Comparison of ENCODE assay signal across 9 mouse cellular contexts in the genomic region with DNA sequence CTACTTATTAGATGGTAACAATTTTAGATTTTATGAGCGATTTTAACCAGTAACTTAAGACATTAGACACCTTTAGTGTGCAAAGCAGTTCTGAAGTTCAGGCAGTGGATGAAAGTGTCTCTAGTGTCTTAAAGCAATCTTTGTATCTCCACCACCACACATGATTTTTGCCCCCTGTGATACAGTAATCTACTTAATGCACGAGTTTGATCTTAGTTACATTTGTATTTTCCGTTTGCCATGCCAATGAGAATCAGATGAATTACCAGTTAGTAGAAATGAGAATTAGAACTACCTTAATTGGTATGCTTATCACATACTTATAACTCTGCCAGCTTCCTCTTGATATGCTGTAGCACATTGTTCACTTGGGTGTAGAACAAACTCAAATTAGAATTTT.
A peak's percentile ranks its signal among the peaks of the same experiment; 100 is the strongest.
DNase-seq lines count a peak whose midpoint lies in the region; ATAC-seq and TF ChIP-seq lines count a peak whose summit lies in the region.
"Had no signal": no experiment of that assay in that cellular context is flagged by ENCODE, and none has a peak within 500 bp of the region (broad histone marks: within the 10 kb centered on the region; RNA-seq: fewer than 3 reads in every experiment).

No protein-coding gene starts in this region.

- peaks cover under 1% of the 10 kb centered on the region; the same call in 1 of the 2 replicates for H3K9me3 ChIP-seq in kidney, embryonic 14.5 days (ENCODE audit: control insufficient read depth, low read length)
- no peaks in the 10 kb centered on the region for H3K9me3 ChIP-seq in forebrain, embryonic 13.5 days (replicated peaks)
- H3K9me3 ChIP-seq in midbrain, embryonic 14.5 days (ENCODE audit: control insufficient read depth, low read length) = no peaks in the 10 kb centered on the region

- DNase-seq in kidney, postnatal 25 days = no peak
- DNase-seq in brain, embryonic 14.5 days (ENCODE audit: low read depth) = peak; percentile 67
- DNase-seq in midbrain, embryonic 14.5 days = peak; percentile 61
- DNase-seq in thymus, adult 18-20 months = no peak
- DNase-seq in testis, postnatal 10 days (ENCODE audit: low spot score) = no peak
- DNase-seq: adrenal gland, postnatal 25 days; cerebellum, postnatal 25 days had no signal

- peak overlapping the region; percentile 37; the same call in 1 of the 2 replicates for H3K9ac ChIP-seq in kidney, embryonic 14.5 days (ENCODE audit: low read depth, low read length)
- H3K9ac ChIP-seq in forebrain, embryonic 13.5 days = peak overlapping the region; percentile 45
- peak overlapping the region; percentile 27; the same call in 1 of the 2 replicates for H3K9ac ChIP-seq in midbrain, embryonic 14.5 days (replicated peaks; ENCODE audit: low read length)

- peak overlapping the region; percentile 22 for H3K4me2 ChIP-seq in kidney, embryonic 14.5 days (replicated peaks; ENCODE audit: low read depth, low read length)
- peak overlapping the region; percentile 52 for H3K4me2 ChIP-seq in forebrain, embryonic 13.5 days
- peak overlapping the region; percentile 45 for H3K4me2 ChIP-seq in midbrain, embryonic 14.5 days (ENCODE audit: low read length)

- H3K27me3 ChIP-seq in kidney, embryonic 14.5 days (ENCODE audit: control insufficient read depth, insufficient read depth, low read length) = no peaks in the 10 kb centered on the region
- no peaks in the 10 kb centered on the region for H3K27me3 ChIP-seq in forebrain, embryonic 13.5 days
- no peaks in the 10 kb centered on the region for H3K27me3 ChIP-seq in midbrain, embryonic 14.5 days (ENCODE audit: control insufficient read depth, insufficient read depth, low read length)

- no peaks in the 10 kb centered on the region for H3K36me3 ChIP-seq in kidney, embryonic 14.5 days (ENCODE audit: control insufficient read depth, insufficient read depth, low read length)
- H3K36me3 ChIP-seq in forebrain, embryonic 13.5 days (ENCODE audit: poor library complexity, severe bottlenecking) = peaks cover 7% of the 10 kb centered on the region
- H3K36me3 ChIP-seq in midbrain, embryonic 14.5 days (ENCODE audit: control insufficient read depth, insufficient read depth, low read length) = 0 out of 2 replicates have a peak, but pooled peaks cover 3% of the 10 kb centered on the region

- ATAC-seq in kidney, embryonic 14.5 days (ENCODE audit: low FRiP score, low TSS enrichment) = no peak
- no peak for ATAC-seq in forebrain, embryonic 13.5 days
- no peak for ATAC-seq in midbrain, embryonic 14.5 days (ENCODE audit: low FRiP score, low TSS enrichment)

- whole genome bisulfite sequencing in kidney, embryonic 14.5 days = 74% methylated on average over 3 of the region's 3 CpGs
- 34% methylated on average over 3 of the region's 3 CpGs for WGBS in forebrain, embryonic 13.5 days
- 46% methylated on average over 3 of the region's 3 CpGs for WGBS in midbrain, embryonic 14.5 days

- TF ChIP-seq POLR2A in brain, embryonic 14.5 days (IDR thresholded peaks at IDR 0.05; ENCODE audit: borderline replicate concordance, extremely low read depth, insufficient read depth, insufficient read length, poor library complexity, severe bottlenecking) = no peak

- peak overlapping the region; percentile 24 for H3K4me3 ChIP-seq in kidney, embryonic 14.5 days (ENCODE audit: low read length)
- peak overlapping the region; percentile 44 for H3K4me3 ChIP-seq in forebrain, embryonic 13.5 days
- peak overlapping the region; percentile 22 for H3K4me3 ChIP-seq in midbrain, embryonic 14.5 days (replicated peaks; ENCODE audit: low read depth, low read length)

- no peak overlapping the region for H3K27ac ChIP-seq in kidney, embryonic 14.5 days (ENCODE audit: low read depth, low read length)
- peak overlapping the region; percentile 48; the same call in 1 of the 2 replicates for H3K27ac ChIP-seq in forebrain, embryonic 13.5 days
- no peak overlapping the region for H3K27ac ChIP-seq in midbrain, embryonic 14.5 days (replicated peaks; ENCODE audit: low read depth, low read length)

- no peaks in the 10 kb centered on the region for H3K4me1 ChIP-seq in kidney, embryonic 14.5 days (ENCODE audit: control insufficient read depth, insufficient read depth, low read length)
- H3K4me1 ChIP-seq in forebrain, embryonic 13.5 days = peaks cover 32% of the 10 kb centered on the region
- H3K4me1 ChIP-seq in midbrain, embryonic 14.5 days (ENCODE audit: control insufficient read depth, insufficient read depth, low read length) = peaks cover 11% of the 10 kb centered on the region; the same call in 1 of the 2 replicates

- TF ChIP-seq CTCF in brain, embryonic 14.5 days (IDR thresholded peaks at IDR 0.05; ENCODE audit: borderline replicate concordance, extremely low read depth, insufficient read depth, insufficient read length) = no peak

Comparison
In these comparisons a context has a peak if more than half of its experiments do, and no peak if none do; other contexts are left out.
1. DNase-seq: peak in brain, embryonic 14.5 days (single experiment) and midbrain, embryonic 14.5 days (single experiment); none in kidney, postnatal 25 days (0 of 2), thymus, adult 18-20 months (0 of 2) and testis, postnatal 10 days (single experiment).
2. Peak in every context shown above with its lines, with median percentiles within 50 percentile points of each other: H3K4me2 ChIP-seq, H3K4me3 ChIP-seq and H3K9ac ChIP-seq.